Mouse (Mus musculus) heart, embryonic 11.5 days (tissue): ENCODE data around the gene Gemin5. TPM values are rescaled to one million over a fixed set of nuclear protein-coding genes. Genes with fewer than 3 reads are reported as not detected.
"Not testable (repeated sequence)": the region's sequence is repeated elsewhere in the genome, so short reads cannot be mapped to it uniquely, and the experiment has no call there.

ENCODE experiments used
- ATAC-seq: fragments of 200-750 bp; cut with Nextera tagmentation; replicated peaks from 2 replicates; pipeline ENCODE4 v1.8.0; 2017; ENCODE audit warnings: moderate library complexity; ENCODE audit not compliant: insufficient number of reproducible peaks, low FRiP score, low TSS enrichment
- H3K27ac ChIP-seq: fragments of 300-500 bp; sonication (generic); 2 replicates; pipeline ENCODE4 v1.5.1; 2014; ENCODE audit warnings: mild to moderate bottlenecking, low read depth, low read length
- H3K27me3 ChIP-seq: fragments of 300-500 bp; sonication (generic); 2 replicates; pipeline ENCODE4 v1.6.1; 2014; ENCODE audit warnings: mild to moderate bottlenecking, low read length, mixed read lengths; ENCODE audit not compliant: control insufficient read depth, insufficient read depth
- H3K36me3 ChIP-seq: fragments of 300-500 bp; sonication (generic); 2 replicates; pipeline ENCODE4 v1.6.1; 2014; ENCODE audit warnings: mild to moderate bottlenecking, low read length, moderate library complexity, mixed read lengths; ENCODE audit not compliant: control insufficient read depth, insufficient read depth
- H3K4me1 ChIP-seq: fragments of 300-500 bp; sonication (generic); 2 replicates; pipeline ENCODE4 v1.6.1; 2014; ENCODE audit warnings: low read length; ENCODE audit not compliant: control insufficient read depth, insufficient read depth
- H3K4me2 ChIP-seq: fragments of 300-500 bp; sonication (generic); 2 replicates; pipeline ENCODE4 v1.6.1; 2014; ENCODE audit warnings: mild to moderate bottlenecking, moderate library complexity
- H3K4me3 ChIP-seq: fragments of 300-500 bp; sonication (generic); 2 replicates; pipeline ENCODE4 v1.5.1; 2014; ENCODE audit warnings: low read depth, low read length
- H3K9ac ChIP-seq: fragments of 300-500 bp; sonication (generic); 2 replicates; pipeline ENCODE4 v1.6.1; 2014; ENCODE audit warnings: mild to moderate bottlenecking, low read depth, low read length, moderate library complexity
- H3K9me3 ChIP-seq: fragments of 300-500 bp; sonication (generic); replicated peaks from 2 replicates; pipeline ENCODE4 v1.6.1; 2016; ENCODE audit warnings: low read length; ENCODE audit not compliant: control insufficient read depth
- WGBS: fragments of 180-500 bp; shearing (Covaris S2); extraction: QIAGEN DNeasy Blood & Tissue Kit; methylation state at CpG from one replicate; pipeline ENCODE4 v1.1.7; 2014; ENCODE audit not compliant: insufficient replicate concordance; 5-methylcytosine and 5-hydroxymethylcytosine counted together
- polyA plus RNA-seq: library from polyadenylated mRNA; unstranded; fragments of >200 nt; fragmentation: Nextera tagmentation; extraction: Ambion mirVana; gene quantifications from 2 replicates; pipeline ENCODE4 v1.2.1, GENCODE M21; 2014

Gene Gemin5
- polyA plus RNA-seq, 1 experiment from 2014 or later = 15.3 TPM

DNA sequence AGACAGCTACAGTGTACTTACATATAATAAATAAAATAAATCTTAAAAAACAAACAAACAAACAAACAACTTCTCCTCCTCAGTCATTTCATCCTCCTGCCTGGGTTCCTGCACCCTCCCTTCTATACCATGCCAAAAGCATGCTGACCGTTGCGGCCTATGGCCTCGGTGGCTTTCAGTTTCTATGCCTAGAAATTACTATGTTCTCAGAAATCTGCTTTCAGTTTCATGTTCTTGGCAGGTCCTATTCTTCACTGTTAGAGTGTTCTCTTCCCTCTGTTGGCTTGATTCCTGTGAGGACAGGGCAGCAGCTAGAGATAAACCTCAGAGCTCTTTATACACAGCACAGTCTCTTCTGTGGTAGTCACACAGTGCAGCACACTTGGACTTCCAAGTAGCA is 15.2 kb upstream of the Gemin5 start:
- Histone ChIP-seq H3K27ac (no peak overlapping the region), H3K4me1 (no peaks in the 10 kb centered on the region), H3K9me3 (no peaks in the 10 kb centered on the region), H3K4me3 (no peak overlapping the region), H3K9ac (no peak overlapping the region), H3K4me2 (no peak overlapping the region), H3K27me3 (no peaks in the 10 kb centered on the region), H3K36me3 (no peaks in the 10 kb centered on the region)
- WGBS = 85% methylated on average over 3 of the region's 3 CpGs
- ATAC-seq = no peak

DNA sequence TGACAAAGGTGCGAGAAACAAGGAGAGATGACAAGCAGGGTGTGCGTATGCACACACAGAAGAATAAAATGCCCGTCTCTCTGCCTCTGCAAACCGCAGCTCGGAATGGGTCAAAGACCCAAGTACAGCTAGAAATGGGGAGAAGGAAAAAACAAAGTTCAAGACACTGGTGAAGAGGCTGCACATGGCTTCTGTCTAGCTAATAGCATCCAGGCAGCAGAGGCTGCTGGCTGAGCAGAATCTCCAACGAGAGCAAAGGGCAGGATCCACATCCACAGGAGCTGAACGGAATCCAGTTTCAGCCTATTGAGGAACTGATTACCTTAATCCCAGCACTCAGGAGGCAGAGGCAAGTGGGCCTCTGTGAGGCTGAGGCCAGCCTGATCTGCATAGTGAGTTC is 12.4 kb upstream of the Gemin5 start:
- Histone ChIP-seq H3K27me3 (no peaks in the 10 kb centered on the region), H3K4me2 (no peak overlapping the region), H3K4me1 (no peaks in the 10 kb centered on the region), H3K36me3 (peaks cover 3% of the 10 kb centered on the region), H3K9me3 (no peaks in the 10 kb centered on the region), H3K4me3 (no peak overlapping the region), H3K27ac (no peak overlapping the region), H3K9ac (no peak overlapping the region)
- ATAC-seq = no peak
- WGBS = 87% methylated on average over 7 of the region's 7 CpGs

DNA sequence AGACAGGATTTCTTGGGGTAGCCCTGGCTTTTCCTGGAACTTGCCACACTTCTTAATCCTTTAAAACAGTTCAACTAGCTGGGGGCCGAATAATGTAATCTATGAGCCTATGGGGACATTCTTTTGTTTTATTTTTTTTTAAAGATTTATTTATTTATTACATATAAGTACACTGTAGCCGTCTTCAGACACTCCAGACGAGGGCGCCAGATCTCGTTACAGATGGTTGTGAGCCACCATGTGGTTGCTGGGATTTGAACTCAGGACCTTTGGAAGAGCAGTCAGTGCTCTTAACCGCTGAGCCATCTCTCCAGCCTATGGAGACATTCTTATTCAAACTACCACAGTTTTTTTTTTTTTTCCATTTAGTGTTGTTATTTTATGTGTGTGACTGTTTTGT is 11.6 kb upstream of the Gemin5 start:
- not testable (repeated sequence) for H3K4me3 ChIP-seq, ATAC-seq, H3K27ac ChIP-seq, H3K27me3 ChIP-seq, H3K4me2 ChIP-seq, H3K9ac ChIP-seq, H3K4me1 ChIP-seq, H3K9me3 ChIP-seq
- WGBS = 92% methylated on average over 6 of the region's 6 CpGs
- peaks cover 11% of the 10 kb centered on the region for H3K36me3 ChIP-seq

- Histone ChIP-seq H3K9me3 (no peaks in the 10 kb centered on the region), H3K27me3 (no peaks in the 10 kb centered on the region), H3K9ac (no peak overlapping the region), H3K27ac (no peak overlapping the region), H3K36me3 (peaks cover 11% of the 10 kb centered on the region), H3K4me2 (no peak overlapping the region), H3K4me3 (no peak overlapping the region), H3K4me1 (no peaks in the 10 kb centered on the region)
- WGBS = 25% methylated on average over 3 of the region's 3 CpGs
- no peak for ATAC-seq
Observed at GRCm38 (mm10) chr11:58179563-58179962, 11.2 kb upstream of the Gemin5 start.

DNA sequence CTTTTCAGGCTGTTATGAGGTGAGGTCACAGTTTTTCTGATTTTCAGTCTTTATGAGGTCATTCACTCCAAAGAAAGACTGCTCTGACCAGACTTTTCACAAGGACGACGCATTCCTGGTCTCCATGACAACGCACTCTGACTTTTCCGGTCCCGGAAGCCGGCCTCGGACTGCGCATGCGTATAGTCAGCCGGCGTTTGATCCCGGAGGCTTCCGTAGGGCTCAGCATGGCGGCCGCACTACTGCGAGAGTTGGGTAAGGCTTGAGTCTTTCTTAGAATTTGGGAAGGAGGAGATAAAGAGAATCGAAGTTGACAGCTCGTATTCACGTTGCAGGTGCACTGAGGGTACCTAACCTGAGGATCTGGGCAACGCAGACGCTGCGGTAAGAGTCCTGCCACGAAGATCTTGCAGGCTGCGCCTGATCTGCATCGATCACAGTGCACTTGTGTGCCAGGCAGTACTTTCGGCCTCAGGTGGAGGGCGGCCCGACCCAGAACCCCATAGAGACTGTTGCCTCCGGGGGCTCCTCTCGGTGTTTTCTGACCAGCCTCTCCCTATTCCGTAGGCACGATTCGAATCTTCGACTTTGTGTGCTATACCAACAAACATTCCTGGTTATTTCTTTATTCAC is 3.2 kb upstream of the Gemin5 start, which contains the start of gene Mrpl22:
TSS of gene Mrpl22 (plus strand) at position 203 of the 633 bp plus-strand sequence.
- Histone ChIP-seq H3K9ac (peak within 1 kb of the TSS; percentile 91), H3K4me3 (peak within 1 kb of the TSS; percentile 88), H3K27me3 (no peaks in the 10 kb centered on the region), H3K27ac (peak within 1 kb of the TSS; percentile 55; the same call in 1 of the 2 replicates), H3K4me2 (peak within 1 kb of the TSS; percentile 69), H3K4me1 (peaks cover 12% of the 10 kb centered on the region), H3K36me3 (peaks cover 20% of the 10 kb centered on the region), H3K9me3 (no peaks in the 10 kb centered on the region)
- under 1% methylated on average over 34 of the region's 34 CpGs for WGBS
- peak; percentile 57 for ATAC-seq

- Histone ChIP-seq H3K27me3 (no peaks in the 10 kb centered on the region), H3K9ac (no peak overlapping the region), H3K4me3 (no peak overlapping the region), H3K4me1 (peaks cover 12% of the 10 kb centered on the region), H3K27ac (no peak overlapping the region), H3K4me2 (no peak overlapping the region), H3K36me3 (peaks cover 23% of the 10 kb centered on the region), H3K9me3 (no peaks in the 10 kb centered on the region; the same call in 1 of the 2 replicates)
- no peak for ATAC-seq
- 75% methylated on average over 4 of the region's 4 CpGs for WGBS
Observed at GRCm38 (mm10) chr11:58169666-58170065, 1.3 kb upstream of the Gemin5 start.

DNA sequence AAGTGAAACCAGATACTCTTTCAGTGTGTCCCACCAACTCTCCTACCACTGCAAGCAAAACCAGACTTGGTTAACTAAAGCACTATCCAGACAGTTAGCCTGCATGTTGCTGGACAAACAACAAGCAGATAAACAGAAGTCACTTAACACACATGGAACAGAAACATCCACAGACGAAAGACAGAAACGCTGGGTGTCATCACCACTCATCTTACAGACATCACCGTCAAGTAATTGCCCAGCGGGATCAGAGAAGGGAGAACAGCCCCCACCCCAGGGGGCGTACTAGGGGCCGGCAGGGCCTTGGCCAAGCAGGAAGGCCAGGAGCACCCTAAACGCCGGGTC is 545 bp downstream of the Gemin5 start:
- H3K27me3 ChIP-seq = no peaks in the 10 kb centered on the region
- H3K4me1 ChIP-seq = peaks cover 12% of the 10 kb centered on the region
- peak overlapping the region; percentile 88 for H3K9ac ChIP-seq
- 1% methylated on average over 8 of the region's 8 CpGs for WGBS
- ATAC-seq = no peak
- H3K4me3 ChIP-seq = peak overlapping the region; percentile 97
- H3K4me2 ChIP-seq = peak overlapping the region; percentile 87
- peak overlapping the region; percentile 64 for H3K27ac ChIP-seq
- H3K9me3 ChIP-seq = no peaks in the 10 kb centered on the region; the same call in 1 of the 2 replicates
- H3K36me3 ChIP-seq = peaks cover 29% of the 10 kb centered on the region

DNA sequence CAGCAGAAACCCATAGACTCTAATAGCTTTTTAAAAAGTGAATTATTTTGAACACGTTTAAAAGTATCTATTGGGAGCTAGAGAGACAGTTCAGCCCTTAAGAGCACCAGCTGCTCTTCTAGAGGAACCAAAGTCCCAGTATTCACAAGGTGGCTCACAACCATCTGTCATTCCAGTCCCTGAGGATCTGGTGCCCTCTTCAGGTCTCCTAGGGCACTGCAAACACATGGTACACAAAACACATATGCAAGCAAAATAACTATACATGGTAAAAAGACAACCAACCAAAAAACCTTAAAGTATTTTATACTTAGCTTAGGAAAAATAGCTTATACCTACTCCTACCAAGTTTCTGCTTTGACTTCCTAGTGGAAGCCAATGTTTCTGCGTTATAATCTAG is 3.3 kb downstream of the Gemin5 start:
- no peaks in the 10 kb centered on the region; the same call in 1 of the 2 replicates for H3K9me3 ChIP-seq
- no peak overlapping the region for H3K9ac ChIP-seq
- peaks cover 32% of the 10 kb centered on the region for H3K36me3 ChIP-seq
- WGBS = 87% methylated on average over 2 of the region's 2 CpGs
- no peaks in the 10 kb centered on the region for H3K27me3 ChIP-seq
- H3K4me1 ChIP-seq = peaks cover 7% of the 10 kb centered on the region; the same call in 1 of the 2 replicates
- H3K27ac ChIP-seq = no peak overlapping the region
- no peak overlapping the region for H3K4me2 ChIP-seq
- ATAC-seq = no peak
- H3K4me3 ChIP-seq = no peak overlapping the region

- Histone ChIP-seq H3K36me3 (peaks cover 34% of the 10 kb centered on the region), H3K9ac (no peak overlapping the region), H3K27me3 (no peaks in the 10 kb centered on the region), H3K4me1 (no peaks in the 10 kb centered on the region; the same call in 1 of the 2 replicates), H3K4me3 (no peak overlapping the region), H3K4me2 (no peak overlapping the region), H3K27ac (no peak overlapping the region), H3K9me3 (no peaks in the 10 kb centered on the region)
- no peak for ATAC-seq
- WGBS = 75% methylated on average over 3 of the region's 3 CpGs
Observed at GRCm38 (mm10) chr11:58156871-58157270, 11.5 kb downstream of the Gemin5 start.
